Mouse (Mus musculus) neural tube, embryonic 12.5 days (tissue): ENCODE data around the gene Akr7a5. TPM values are rescaled to one million over a fixed set of nuclear protein-coding genes. Genes with fewer than 3 reads are reported as not detected.

Experiments
- ATAC-seq: fragments of 200-750 bp; cut with Nextera tagmentation; 2 replicates; pipeline ENCODE4 v1.8.0; 2017; ENCODE audit warnings: low read depth, mild to moderate bottlenecking, moderate TSS enrichment, moderate library complexity; ENCODE audit not compliant: low FRiP score
- H3K27ac ChIP-seq: fragments of 300-500 bp; sonication (generic); 2 replicates; pipeline ENCODE4 v1.5.1; 2016
- H3K27me3 ChIP-seq: fragments of 300-500 bp; sonication (generic); replicated peaks from 2 replicates; pipeline ENCODE4 v1.6.1; 2016; ENCODE audit warnings: mild to moderate bottlenecking
- H3K36me3 ChIP-seq: fragments of 300-500 bp; sonication (generic); 2 replicates; pipeline ENCODE4 v1.6.1; 2016; ENCODE audit warnings: mild to moderate bottlenecking
- H3K4me1 ChIP-seq: fragments of 300-500 bp; sonication (generic); 2 replicates; pipeline ENCODE4 v1.6.1; 2016
- H3K4me2 ChIP-seq: fragments of 300-500 bp; sonication (generic); replicated peaks from 2 replicates; pipeline ENCODE4 v1.6.1; 2016; ENCODE audit warnings: mild to moderate bottlenecking
- H3K4me3 ChIP-seq: fragments of 300-500 bp; sonication (generic); 2 replicates; pipeline ENCODE4 v1.5.1; 2016
- H3K9ac ChIP-seq: fragments of 300-500 bp; sonication (generic); 2 replicates; pipeline ENCODE4 v1.6.1; 2016; ENCODE audit warnings: mild to moderate bottlenecking
- H3K9me3 ChIP-seq: fragments of 300-500 bp; sonication (generic); 2 replicates; pipeline ENCODE4 v1.6.1; 2016; ENCODE audit warnings: mild to moderate bottlenecking
- WGBS: fragments of 180-500 bp; shearing (Covaris S2); methylation state at CpG from one replicate; pipeline ENCODE4 v1.1.7; 2016; 5-methylcytosine and 5-hydroxymethylcytosine counted together
- polyA plus RNA-seq: library from polyadenylated mRNA; unstranded; fragments of >200 nt; fragmentation: Nextera tagmentation; extraction: Ambion mirVana; gene quantifications from 2 replicates; pipeline ENCODE4 v1.2.1, GENCODE M21; 2016

The Akr7a5 gene
- 62.8 and 64.7 TPM in 2 replicates for polyA plus RNA-seq

- peak within 1 kb of the TSS; percentile 42; the same call in 1 of the 2 replicates for H3K27ac ChIP-seq
- WGBS: under 1% methylated on average over 62 of the region's 63 CpGs
These were observed at the start of gene Akr7a5, which contains the start of gene Pqlc2 for GRCm38 (mm10) chr4:139310171-139310898. Gene Akr7a5, plus strand, starts transcription at chr4:139310744. Gene Pqlc2, minus strand, starts transcription at chr4:139310708.

GRCm38 (mm10) chr4:139262981-139263380 is 47.6 kb upstream of the Akr7a5 start:
- H3K36me3 ChIP-seq: peaks cover 72% of the 10 kb centered on the region
- WGBS: 92% methylated on average over 6 of the region's 6 CpGs
- no peak overlapping the region for H3K9ac ChIP-seq

More at GRCm38 (mm10) chr4:139310171-139310898, at the start of gene Akr7a5, which contains the start of gene Pqlc2:
- Histone ChIP-seq H3K4me2 (peak within 1 kb of the TSS; percentile 99), H3K36me3 (peaks cover 19% of the 10 kb centered on the region), H3K9me3 (no peaks in the 10 kb centered on the region), H3K4me1 (peaks cover 20% of the 10 kb centered on the region), H3K9ac (peak within 1 kb of the TSS; percentile 90), H3K4me3 (peak within 1 kb of the TSS; percentile 90), H3K27me3 (no peaks in the 10 kb centered on the region)
- ATAC-seq: peak; percentile 85

DNA sequence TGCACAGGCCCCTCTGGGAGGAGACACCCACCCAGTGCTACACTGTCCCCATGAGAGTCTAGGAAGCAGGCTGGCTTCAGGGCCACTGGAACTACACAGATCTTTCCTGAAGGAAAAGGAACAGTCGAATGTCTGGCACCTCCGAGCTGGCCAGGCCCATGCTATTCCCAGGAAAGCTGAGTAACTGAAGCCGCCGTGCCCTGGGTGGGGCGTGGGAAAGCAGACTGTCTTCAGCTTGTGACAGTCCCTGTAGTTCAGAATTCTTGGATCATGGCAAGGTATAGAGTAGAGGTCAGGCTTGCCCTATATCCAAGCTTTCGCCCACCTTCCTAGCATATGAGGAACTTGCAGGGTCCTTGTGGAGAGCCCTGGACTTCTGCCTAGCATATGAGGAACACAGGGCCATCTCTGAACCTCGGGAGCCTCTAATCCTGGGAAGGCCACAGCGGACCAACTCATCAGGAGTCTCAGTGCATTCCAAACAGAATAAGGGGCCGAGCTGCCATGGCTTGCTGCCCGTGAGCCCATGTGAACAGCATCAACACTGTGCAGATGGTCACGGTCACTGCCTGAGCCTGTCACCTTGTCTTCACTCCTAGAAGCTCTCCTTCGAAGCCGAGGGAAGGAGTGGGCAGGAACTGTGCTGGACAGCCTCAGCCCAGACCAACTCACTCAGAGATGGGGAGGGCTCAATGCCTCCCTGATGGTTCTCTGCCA is 44.6 kb upstream of the Akr7a5 start:
- no peak for ATAC-seq
- Histone ChIP-seq H3K27me3 (no peaks in the 10 kb centered on the region), H3K9ac (no peak overlapping the region), H3K27ac (no peak overlapping the region), H3K9me3 (no peaks in the 10 kb centered on the region), H3K4me1 (no peaks in the 10 kb centered on the region), H3K4me3 (no peak overlapping the region), H3K36me3 (peaks cover 56% of the 10 kb centered on the region), H3K4me2 (no peak overlapping the region)
- 88% methylated on average over 13 of the region's 13 CpGs for WGBS

More at GRCm38 (mm10) chr4:139262981-139263380, 47.6 kb upstream of the Akr7a5 start:
- Histone ChIP-seq H3K27me3 (no peaks in the 10 kb centered on the region), H3K27ac (no peak overlapping the region), H3K4me3 (no peak overlapping the region), H3K4me2 (no peak overlapping the region), H3K4me1 (no peaks in the 10 kb centered on the region), H3K9me3 (no peaks in the 10 kb centered on the region)
- ATAC-seq: no peak

GRCm38 (mm10) chr4:139266500-139266865 is 44.1 kb upstream of the Akr7a5 start:
- H3K36me3 ChIP-seq: peaks cover 52% of the 10 kb centered on the region
- H3K4me1 ChIP-seq: no peaks in the 10 kb centered on the region
- no peaks in the 10 kb centered on the region for H3K27me3 ChIP-seq
- H3K27ac ChIP-seq: no peak overlapping the region
- H3K4me2 ChIP-seq: no peak overlapping the region
- no peaks in the 10 kb centered on the region for H3K9me3 ChIP-seq
- H3K4me3 ChIP-seq: no peak overlapping the region
- WGBS: 81% methylated on average over 7 of the region's 7 CpGs
- ATAC-seq: no peak
- no peak overlapping the region for H3K9ac ChIP-seq

- Histone ChIP-seq H3K4me3 (no peak overlapping the region), H3K27me3 (no peaks in the 10 kb centered on the region), H3K4me1 (no peaks in the 10 kb centered on the region), H3K4me2 (no peak overlapping the region), H3K27ac (no peak overlapping the region), H3K9ac (no peak overlapping the region), H3K36me3 (peaks cover 45% of the 10 kb centered on the region), H3K9me3 (no peaks in the 10 kb centered on the region)
- WGBS: 87% methylated on average over 3 of the region's 3 CpGs
- ATAC-seq: no peak
These were observed 43.2 kb upstream of the Akr7a5 start for GRCm38 (mm10) chr4:139267335-139267734.

GRCm38 (mm10) chr4:139268242-139268641 is 42.3 kb upstream of the Akr7a5 start:
- H3K9ac ChIP-seq: no peak overlapping the region
- H3K4me2 ChIP-seq: no peak overlapping the region
- no peak for ATAC-seq
- peaks cover 36% of the 10 kb centered on the region for H3K36me3 ChIP-seq
- H3K4me3 ChIP-seq: no peak overlapping the region
- H3K27me3 ChIP-seq: no peaks in the 10 kb centered on the region
- H3K4me1 ChIP-seq: no peaks in the 10 kb centered on the region
- H3K27ac ChIP-seq: no peak overlapping the region
- 87% methylated on average over 1 of the region's 1 CpGs for WGBS
- H3K9me3 ChIP-seq: no peaks in the 10 kb centered on the region

DNA sequence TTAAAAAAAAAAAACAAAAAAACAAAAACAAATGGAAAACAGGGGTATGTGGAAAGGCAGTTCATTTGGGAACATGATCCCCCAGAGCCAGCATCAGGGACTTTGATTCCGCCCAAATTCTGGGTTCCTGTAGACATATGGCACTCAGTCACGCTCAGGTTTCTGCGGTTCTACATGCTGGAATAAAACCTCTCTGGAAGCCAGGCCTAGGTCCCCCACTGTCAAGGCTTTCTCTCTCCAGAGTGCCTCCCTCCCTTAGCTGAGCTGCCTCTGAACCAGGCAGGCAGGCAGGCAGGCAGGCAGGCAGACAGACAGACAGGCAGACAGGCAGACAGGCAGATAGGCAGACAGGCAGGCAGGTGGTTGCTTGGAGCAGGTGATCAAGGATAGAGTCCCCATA is 40.4 kb upstream of the Akr7a5 start:
- Histone ChIP-seq H3K9me3 (no peaks in the 10 kb centered on the region), H3K4me2 (no peak overlapping the region), H3K9ac (no peak overlapping the region), H3K27ac (no peak overlapping the region), H3K4me3 (no peak overlapping the region), H3K36me3 (peaks cover 25% of the 10 kb centered on the region; the same call in 1 of the 2 replicates), H3K27me3 (no peaks in the 10 kb centered on the region), H3K4me1 (no peaks in the 10 kb centered on the region)
- no peak for ATAC-seq
- WGBS: 95% methylated on average over 3 of the region's 3 CpGs

GRCm38 (mm10) chr4:139271562-139271961 is 39.0 kb upstream of the Akr7a5 start:
- no peak overlapping the region for H3K27ac ChIP-seq
- WGBS: 82% methylated on average over 9 of the region's 9 CpGs
- H3K27me3 ChIP-seq: no peaks in the 10 kb centered on the region
- H3K36me3 ChIP-seq: peaks cover 18% of the 10 kb centered on the region; the same call in 1 of the 2 replicates
- no peaks in the 10 kb centered on the region for H3K9me3 ChIP-seq
- no peak for ATAC-seq
- no peak overlapping the region for H3K4me2 ChIP-seq
- no peak overlapping the region for H3K9ac ChIP-seq
- H3K4me3 ChIP-seq: no peak overlapping the region
- H3K4me1 ChIP-seq: no peaks in the 10 kb centered on the region

GRCm38 (mm10) chr4:139272951-139273680 is 37.4 kb upstream of the Akr7a5 start:
- no peaks in the 10 kb centered on the region for H3K27me3 ChIP-seq
- no peak overlapping the region for H3K4me3 ChIP-seq
- no peak overlapping the region for H3K9ac ChIP-seq
- WGBS: 93% methylated on average over 10 of the region's 10 CpGs
- no peak overlapping the region for H3K4me2 ChIP-seq
- no peaks in the 10 kb centered on the region for H3K9me3 ChIP-seq
- no peak for ATAC-seq
- no peaks in the 10 kb centered on the region for H3K4me1 ChIP-seq
- H3K36me3 ChIP-seq: peaks cover 17% of the 10 kb centered on the region; the same call in 1 of the 2 replicates
- H3K27ac ChIP-seq: no peak overlapping the region

- H3K9me3 ChIP-seq: no peaks in the 10 kb centered on the region
- WGBS: 92% methylated on average over 7 of the region's 7 CpGs
- peaks cover 10% of the 10 kb centered on the region for H3K36me3 ChIP-seq
- H3K27ac ChIP-seq: no peak overlapping the region
- H3K4me2 ChIP-seq: no peak overlapping the region
- ATAC-seq: no peak
- H3K4me3 ChIP-seq: no peak overlapping the region
- no peaks in the 10 kb centered on the region for H3K4me1 ChIP-seq
- H3K9ac ChIP-seq: no peak overlapping the region
- H3K27me3 ChIP-seq: no peaks in the 10 kb centered on the region
These were observed 36.0 kb upstream of the Akr7a5 start for GRCm38 (mm10) chr4:139274573-139274972.

DNA sequence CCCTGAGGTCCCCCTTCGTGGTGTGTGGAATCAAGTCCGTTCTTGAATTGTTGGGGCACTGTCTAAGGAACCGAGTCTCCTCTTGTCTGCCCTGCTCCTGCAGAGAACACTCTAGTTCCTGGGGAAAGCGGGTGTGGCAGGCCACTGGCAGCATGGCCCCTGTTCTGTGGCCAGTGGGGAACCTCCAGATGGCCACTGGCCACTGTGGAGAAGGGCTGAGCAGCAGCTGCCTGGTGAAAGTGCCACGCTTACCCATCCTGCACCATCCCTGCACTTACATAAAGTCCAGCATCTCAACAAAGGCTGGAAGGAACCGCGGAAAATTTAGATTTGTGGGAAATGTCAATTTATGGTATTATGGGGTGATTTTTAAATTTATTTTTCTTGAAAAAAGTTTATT is 34.1 kb upstream of the Akr7a5 start:
- WGBS: 89% methylated on average over 7 of the region's 7 CpGs
- Histone ChIP-seq H3K4me3 (no peak overlapping the region), H3K36me3 (peaks cover 29% of the 10 kb centered on the region)

DNA sequence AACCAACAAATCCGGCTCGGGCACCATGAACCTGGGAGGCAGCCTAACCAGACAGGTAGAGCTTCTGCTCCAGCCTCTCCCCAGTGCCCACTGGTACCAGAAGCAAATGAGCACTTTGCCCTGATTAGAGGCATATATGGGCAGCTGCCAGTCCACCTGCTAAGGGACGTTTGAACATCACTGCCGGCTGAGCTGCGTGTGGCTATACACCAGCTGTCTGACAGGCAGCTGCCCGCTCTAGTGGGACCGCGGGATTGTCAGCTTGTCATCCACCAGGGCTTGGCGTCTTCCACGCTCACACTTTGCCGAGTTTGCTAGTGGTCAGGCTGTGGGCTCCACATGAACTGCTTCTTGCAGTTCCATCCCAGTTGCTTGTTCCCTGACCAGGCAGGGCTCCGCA is 30.0 kb upstream of the Akr7a5 start:
- Histone ChIP-seq H3K4me1 (peaks cover 21% of the 10 kb centered on the region), H3K9ac (no peak overlapping the region), H3K27me3 (no peaks in the 10 kb centered on the region), H3K36me3 (peaks cover 40% of the 10 kb centered on the region), H3K4me2 (no peak overlapping the region), H3K4me3 (no peak overlapping the region), H3K9me3 (no peaks in the 10 kb centered on the region), H3K27ac (no peak overlapping the region)
- no peak for ATAC-seq
- WGBS: 95% methylated on average over 12 of the region's 12 CpGs

More for the DNA sequence above, 34.1 kb upstream of the Akr7a5 start:
- H3K27me3 ChIP-seq: no peaks in the 10 kb centered on the region
- no peak overlapping the region for H3K4me2 ChIP-seq
- H3K27ac ChIP-seq: no peak overlapping the region
- ATAC-seq: no peak
- no peak overlapping the region for H3K9ac ChIP-seq
- H3K4me1 ChIP-seq: peaks cover under 1% of the 10 kb centered on the region; the same call in 1 of the 2 replicates
- H3K9me3 ChIP-seq: no peaks in the 10 kb centered on the region
